Mouse (Mus musculus) liver, embryonic 14.5 days (tissue): ENCODE results near the gene Lhx9. TPM values are rescaled to one million over a fixed set of nuclear protein-coding genes. Genes with fewer than 3 reads are reported as not detected.

ENCODE experiments used
- ATAC-seq: fragments of 200-750 bp; cut with Nextera tagmentation; 2 replicates; pipeline ENCODE4 v1.8.0; 2017; ENCODE audit warnings: moderate number of reproducible peaks, mild to moderate bottlenecking, moderate library complexity; ENCODE audit not compliant: insufficient read depth
- DNase-seq, 3 experiments: peaks; one replicate each; pipeline ENCODE4 v3.0.0-alpha.2; 2012 to 2013; ENCODE audit warnings: low read depth in 3 of 3, low spot score in 3 of 3
- H3K27ac ChIP-seq: fragments of 300-500 bp; sonication (generic); 2 replicates; pipeline ENCODE4 v1.5.1; 2014; ENCODE audit warnings: moderate library complexity, mild to moderate bottlenecking, control low read depth, inconsistent platforms
- H3K27me3 ChIP-seq: fragments of 300-500 bp; sonication (generic); 2 replicates; pipeline ENCODE4 v1.6.1; 2014; ENCODE audit warnings: mild to moderate bottlenecking, low read length, moderate library complexity; ENCODE audit not compliant: control insufficient read depth, insufficient read depth
- H3K36me3 ChIP-seq: fragments of 300-500 bp; sonication (generic); replicated peaks from 2 replicates; pipeline ENCODE4 v1.6.1; 2014; ENCODE audit warnings: low read depth; ENCODE audit not compliant: control insufficient read depth, insufficient read depth
- H3K4me1 ChIP-seq, 2 experiments: fragments of 200-500 bp in 1 of 2; fragments of 300-500 bp in 1 of 2; sonication (generic) in 1 of 2; replicated peaks; 2 replicates each; pipeline ENCODE4 v1.6.1; 2012 to 2014; ENCODE audit warnings: antibody characterized with exemption in 1 of 2, inconsistent platforms in 1 of 2, low read length in 1 of 2; ENCODE audit not compliant: control insufficient read depth in 2 of 2, insufficient read depth in 2 of 2
- H3K4me2 ChIP-seq: fragments of 300-500 bp; sonication (generic); 2 replicates; pipeline ENCODE4 v1.6.1; 2014; ENCODE audit warnings: low read depth, mild to moderate bottlenecking, control low read depth, moderate library complexity
- H3K4me3 ChIP-seq, 2 experiments: fragments of 200-500 bp in 1 of 2; fragments of 300-500 bp in 1 of 2; sonication (generic) in 1 of 2; 2 replicates each; pipeline ENCODE4 v1.5.1; 2012 to 2014; ENCODE audit warnings: low read depth in 2 of 2, low read length in 2 of 2, mild to moderate bottlenecking in 2 of 2, control low read depth in 1 of 2, inconsistent platforms in 1 of 2, moderate library complexity in 1 of 2; ENCODE audit not compliant: insufficient read depth in 1 of 2
- H3K9ac ChIP-seq: fragments of 300-500 bp; sonication (generic); replicated peaks from 2 replicates; pipeline ENCODE4 v1.6.1; 2014; ENCODE audit warnings: mild to moderate bottlenecking, control low read depth, moderate library complexity
- H3K9me3 ChIP-seq: fragments of 300-500 bp; sonication (generic); 2 replicates; pipeline ENCODE4 v1.6.1; 2016; ENCODE audit warnings: low read length, mixed read lengths; ENCODE audit not compliant: control insufficient read depth
- CTCF ChIP-seq: IDR thresholded peaks from 2 replicates; pipeline ENCODE4 v1.5.1; 2016; ENCODE audit warnings: antibody characterized with exemption, low read depth, control low read depth
- EP300 ChIP-seq: IDR thresholded peaks from 2 replicates; pipeline ENCODE4 v1.6.1; 2016; ENCODE audit warnings: antibody characterized with exemption, low read depth
- WGBS: fragments of 180-500 bp; shearing (Covaris S2); extraction: QIAGEN DNeasy Blood & Tissue Kit; methylation state at CpG from one replicate; pipeline ENCODE4 v1.1.7; 2014; ENCODE audit not compliant: insufficient replicate concordance; 5-methylcytosine and 5-hydroxymethylcytosine counted together
- polyA plus RNA-seq, 2 experiments: library from polyadenylated mRNA; depleted of rRNA in 1 of 2; stranded (reverse) in 1 of 2; unstranded in 1 of 2; fragments of >200 nt; fragmentation: Nextera tagmentation in 1 of 2; extraction: Ambion mirVana in 1 of 2; gene quantifications; 2 replicates each; pipeline versions ENCODE4 v1.2.1 to v1.2.3; 2012 to 2014

Lhx9 gene
- polyA plus RNA-seq, 2 experiments, result 0.13 TPM; not detected in 1

DNA sequence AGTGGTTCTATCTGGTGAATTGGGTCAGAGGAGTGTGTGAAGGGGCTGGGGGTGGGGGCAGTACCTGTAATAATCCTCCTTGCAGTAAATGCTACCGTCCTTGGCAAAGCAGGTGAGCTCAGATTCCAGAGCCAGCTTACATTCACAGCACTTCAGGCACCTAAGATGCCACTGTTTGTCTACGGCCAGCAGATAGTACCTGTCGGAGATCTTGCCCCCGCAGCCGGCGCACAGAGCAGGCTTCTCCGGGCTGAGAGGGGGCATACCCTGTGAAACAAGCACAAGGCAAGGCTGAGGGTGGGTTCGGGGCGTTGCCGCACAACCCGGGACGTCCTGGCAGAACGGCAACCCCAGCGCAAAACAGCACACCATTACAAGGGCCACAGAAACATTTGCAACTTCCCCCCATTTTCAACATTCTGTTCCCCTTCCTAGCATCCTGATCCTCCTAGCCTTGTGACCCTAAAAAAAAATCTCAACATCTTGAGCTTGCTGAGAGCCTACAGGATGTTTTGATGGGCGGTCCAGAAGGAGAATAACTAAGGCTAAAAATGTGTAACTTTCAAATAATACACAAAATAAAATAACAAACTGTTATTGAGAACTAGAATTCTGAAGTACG, 8.5 kb downstream of the Lhx9 start:
- ATAC-seq (no peak), DNase-seq (no peak)
- TF ChIP-seq CTCF, result no peak
- TF ChIP-seq EP300, result no peak
- Histone ChIP-seq H3K27me3 (peaks cover 95% of the 10 kb centered on the region), H3K4me3 (no peak overlapping the region), H3K4me2 (no peak overlapping the region), H3K9me3 (no peaks in the 10 kb centered on the region), H3K36me3 (no peaks in the 10 kb centered on the region), H3K9ac (no peak overlapping the region), H3K27ac (no peak overlapping the region), H3K4me1 (peaks cover 0 to 2% of the 10 kb centered on the region in 2 experiments; a peak in 1 of 4 replicates)
- WGBS, result 7% methylated on average over 16 of the region's 16 CpGs

DNA sequence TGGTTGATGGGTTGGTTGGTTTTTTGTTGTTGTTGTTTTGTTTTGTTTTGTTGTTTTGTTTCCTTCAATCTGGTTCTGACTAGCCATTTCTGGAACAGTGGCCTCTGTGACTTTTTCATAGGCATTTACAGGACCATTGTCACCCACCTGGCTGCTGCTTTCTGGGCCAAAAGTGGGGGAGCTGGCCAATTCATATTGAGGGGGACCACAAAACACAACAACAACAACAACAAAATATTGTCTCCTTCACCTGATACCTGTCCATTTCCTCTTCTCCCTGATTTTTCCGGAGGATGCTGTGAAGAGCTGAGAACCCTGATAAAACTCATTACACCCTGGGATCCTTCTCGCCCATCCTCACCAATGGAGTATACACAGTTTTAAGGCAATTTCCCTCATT, 9.1 kb downstream of the Lhx9 start:
- 23% methylated on average over 2 of the region's 2 CpGs for WGBS
- H3K9ac ChIP-seq, result no peak overlapping the region

DNA sequence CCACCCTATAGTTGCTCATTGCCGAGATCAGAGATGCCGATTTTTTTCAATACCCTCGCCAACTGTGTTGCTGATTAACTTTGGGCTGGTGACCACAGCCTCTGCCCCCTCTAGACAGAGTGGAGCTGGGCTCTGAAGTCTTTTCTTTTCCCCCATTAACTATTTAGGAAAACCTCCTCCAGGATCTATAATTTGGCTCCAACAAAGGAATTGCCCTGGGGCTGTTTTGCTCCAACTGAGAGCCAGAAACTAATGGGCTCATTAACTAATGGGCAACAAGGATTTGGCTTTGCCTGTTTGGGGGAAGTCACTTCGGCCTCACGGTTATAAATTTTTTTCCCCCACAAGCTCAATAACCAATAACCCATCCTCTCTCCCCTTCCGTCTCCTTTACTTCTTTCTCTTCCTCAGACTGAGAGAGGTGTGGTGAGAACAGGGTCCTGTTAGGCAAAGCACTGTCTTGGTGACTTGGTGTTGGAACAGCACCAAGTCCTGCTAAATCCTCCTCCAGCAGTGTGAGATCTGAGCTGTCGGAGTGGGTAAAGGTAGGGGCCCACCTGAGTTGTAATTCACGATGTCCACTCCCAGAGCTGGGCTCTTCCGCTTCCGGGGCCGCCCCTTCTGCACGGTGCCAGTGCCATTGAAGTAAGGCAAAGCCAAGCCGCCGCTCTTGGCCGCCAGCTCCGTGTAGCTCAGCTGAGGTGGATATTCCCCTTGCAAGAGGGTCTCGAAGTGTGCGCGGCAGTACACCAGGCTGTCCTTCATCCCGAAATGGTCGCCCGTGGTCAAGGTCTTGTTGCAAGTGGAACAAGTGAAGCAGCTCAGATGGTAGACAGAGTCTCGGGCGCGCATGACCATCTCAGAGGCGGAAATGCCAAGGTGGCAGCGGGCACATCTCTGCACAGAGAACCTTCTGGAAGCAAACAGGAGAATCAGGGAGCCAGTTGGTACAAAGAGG, 10.3 kb downstream of the Lhx9 start:
- ATAC-seq (no peak), DNase-seq (no peak)
- 14% methylated on average over 27 of the region's 27 CpGs for WGBS
- no peak overlapping the region for H3K9ac ChIP-seq
- H3K4me2 ChIP-seq, result no peak overlapping the region
- H3K27ac ChIP-seq, result no peak overlapping the region
- peaks cover 84% of the 10 kb centered on the region for H3K27me3 ChIP-seq
- H3K9me3 ChIP-seq, result no peaks in the 10 kb centered on the region
- no peaks in the 10 kb centered on the region for H3K4me1 ChIP-seq
- H3K4me3 ChIP-seq, result no peak overlapping the region
- H3K36me3 ChIP-seq, result no peaks in the 10 kb centered on the region
- TF ChIP-seq EP300 (no peak), CTCF (no peak)

More for the DNA sequence above, 9.1 kb downstream of the Lhx9 start:
- Histone ChIP-seq H3K36me3 (no peaks in the 10 kb centered on the region), H3K27ac (no peak overlapping the region), H3K27me3 (peaks cover 95% of the 10 kb centered on the region), H3K4me1 (peaks cover 0 to 2% of the 10 kb centered on the region in 2 experiments; a peak in 1 of 4 replicates), H3K9me3 (no peaks in the 10 kb centered on the region), H3K4me2 (no peak overlapping the region), H3K4me3 (no peak overlapping the region)
- no peak for TF ChIP-seq CTCF
- TF ChIP-seq EP300, result no peak
- DNase-seq (no peak), ATAC-seq (no peak)

DNA sequence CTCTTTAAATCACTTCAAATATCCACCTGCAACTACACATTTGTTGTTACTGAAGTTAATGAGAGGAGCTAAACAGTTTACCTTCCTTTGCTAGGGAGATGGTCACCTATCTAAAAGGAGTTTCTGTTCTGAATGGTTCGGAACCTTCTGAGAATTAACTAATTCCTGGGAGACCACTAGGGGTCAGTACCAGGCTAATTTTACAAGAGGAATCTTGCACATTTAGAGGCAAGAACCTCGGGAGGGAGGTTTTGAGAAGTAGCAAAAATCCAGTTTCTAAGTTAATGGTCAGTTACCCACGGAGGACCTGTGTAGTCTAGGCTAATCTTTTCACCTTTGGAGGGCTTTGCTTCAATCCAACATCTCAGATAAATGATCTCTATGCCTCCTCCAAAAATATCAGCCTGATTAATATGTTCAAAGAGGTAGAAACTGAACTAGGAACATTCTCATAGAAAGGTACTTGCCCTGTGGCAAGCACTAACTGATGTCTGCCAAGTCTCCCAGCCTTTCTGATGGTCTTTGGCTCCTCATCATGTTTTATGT, 12.9 kb downstream of the Lhx9 start:
- H3K36me3 ChIP-seq, result no peaks in the 10 kb centered on the region
- 2% methylated on average over 3 of the region's 3 CpGs for WGBS
- no peak for ATAC-seq
- H3K9me3 ChIP-seq, result no peaks in the 10 kb centered on the region
- no peak; the same call in 1 of the 2 replicates for TF ChIP-seq CTCF
- no peak for TF ChIP-seq EP300
- no peak overlapping the region for H3K9ac ChIP-seq
- H3K4me3 ChIP-seq, result no peak overlapping the region
- H3K4me2 ChIP-seq, result no peak overlapping the region
- peaks cover 69% of the 10 kb centered on the region for H3K27me3 ChIP-seq
- DNase-seq, result no peak
- H3K27ac ChIP-seq, result no peak overlapping the region
- H3K4me1 ChIP-seq, result no peaks in the 10 kb centered on the region

DNA sequence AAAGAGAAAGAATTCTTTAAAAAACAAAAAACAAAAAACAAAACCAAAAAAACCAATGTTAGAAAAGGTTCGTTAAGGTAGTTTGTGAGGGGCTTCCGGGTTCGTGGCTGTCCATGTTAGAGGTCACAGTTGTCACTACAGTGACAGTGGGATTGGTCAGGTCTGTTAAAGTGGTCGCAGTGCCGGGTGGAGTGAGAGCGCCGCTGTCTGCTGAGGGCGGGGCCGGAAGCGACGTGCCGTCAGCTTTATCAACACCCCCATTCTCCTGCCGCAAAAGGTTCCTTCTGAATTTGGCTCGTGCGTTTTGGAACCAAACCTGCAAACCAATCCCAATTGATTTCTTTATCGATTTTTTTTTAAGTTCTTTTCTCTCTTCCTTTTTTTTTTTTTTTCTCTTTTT, 17.1 kb downstream of the Lhx9 start:
- DNase-seq, result peak; percentile 31 to 40 (median 33)
- no peaks in the 10 kb centered on the region for H3K36me3 ChIP-seq
- TF ChIP-seq EP300 (no peak), CTCF (no peak)
- ATAC-seq, result peak; percentile 80
- WGBS, result under 1% methylated on average over 16 of the region's 16 CpGs
- H3K4me3 ChIP-seq, result peak overlapping the region; percentile 43 to 68
- H3K27me3 ChIP-seq, result peaks cover 29% of the 10 kb centered on the region
- no peaks in the 10 kb centered on the region for H3K4me1 ChIP-seq
- H3K4me2 ChIP-seq, result peak overlapping the region; percentile 64
- H3K27ac ChIP-seq, result no peak overlapping the region
- peak overlapping the region; percentile 25; the same call in 1 of the 2 replicates for H3K9ac ChIP-seq
- no peaks in the 10 kb centered on the region for H3K9me3 ChIP-seq
